Mouse (Mus musculus): ENCODE results near the gene Fgd2. TPM values are rescaled to one million over a fixed set of nuclear protein-coding genes. Genes with fewer than 3 reads are reported as not detected.
A peak's percentile ranks its signal among the peaks of the same experiment; 100 is the strongest.

The Fgd2 gene
- total RNA-seq, 2 experiments from 2014 or later, result 3.3 to 4.3 TPM

DNA sequence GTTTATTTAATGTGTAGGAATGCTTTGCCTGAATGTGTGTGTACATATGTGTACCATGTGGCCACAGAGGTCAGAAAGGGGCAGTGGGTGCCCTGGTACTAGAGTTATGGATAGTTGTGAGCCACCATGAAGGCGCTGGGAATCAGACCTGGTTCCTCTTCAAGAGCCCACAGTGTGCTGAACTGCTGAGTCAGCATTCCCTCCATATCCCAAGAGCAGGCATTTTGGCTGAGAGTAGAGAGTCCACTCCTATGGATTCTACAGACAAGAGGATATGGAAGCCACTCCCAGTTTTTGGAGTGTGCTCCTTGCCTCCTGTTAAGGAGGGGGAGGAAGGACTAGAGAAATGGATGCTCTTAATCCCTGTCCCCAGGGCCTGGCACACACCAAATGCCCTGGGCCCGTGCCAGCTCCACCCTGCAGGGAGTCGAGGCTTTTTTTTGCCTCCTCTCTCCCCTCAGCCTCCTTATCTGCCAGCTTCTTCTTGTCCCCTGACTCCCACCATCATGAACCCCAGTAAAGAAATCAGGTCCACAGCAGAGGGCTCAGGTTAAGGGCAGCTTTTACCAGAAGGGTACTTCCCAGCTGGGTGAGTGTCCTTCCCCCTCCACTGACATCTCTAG is 58.2 kb downstream of the Fgd2 start:
- ATAC-seq (replicated peaks; ENCODE audit: low FRiP score, poor library complexity, severe bottlenecking), result peak; percentile 62

DNA sequence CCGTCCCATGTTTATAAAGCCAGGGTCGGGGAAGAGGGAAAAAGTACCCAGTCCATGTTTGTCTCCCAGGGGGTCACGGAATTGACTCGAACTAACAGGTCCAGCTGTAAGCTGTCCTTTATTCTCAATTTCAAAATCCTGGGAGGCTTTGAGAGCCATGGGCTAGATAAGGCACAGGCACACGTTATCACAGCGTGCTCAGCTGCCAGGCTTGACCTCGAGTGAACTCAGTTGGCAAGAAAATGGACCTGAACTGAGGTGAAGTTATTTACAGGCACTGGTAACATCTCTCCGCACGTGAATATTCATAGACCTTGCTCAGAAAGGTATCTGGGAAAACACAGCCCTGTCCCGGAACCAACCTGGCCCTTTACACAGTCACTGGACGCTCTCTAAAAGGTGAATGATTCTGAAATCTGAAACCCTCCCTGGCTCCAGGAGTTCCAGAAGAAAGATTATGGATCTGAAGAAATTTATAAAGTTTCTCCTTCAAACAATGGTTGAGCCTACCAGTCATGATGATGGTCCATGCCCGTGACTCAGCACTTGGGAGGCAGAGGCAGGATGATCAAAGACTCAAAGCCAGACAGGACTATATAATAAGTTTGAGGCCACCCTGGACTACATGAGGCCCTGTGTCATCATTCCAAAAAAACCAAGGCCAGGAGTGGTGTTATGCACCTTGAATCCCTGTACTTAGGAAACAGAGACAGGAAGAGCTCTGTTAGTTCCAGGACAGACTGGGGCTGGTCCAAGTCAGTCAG is 59.4 kb downstream of the Fgd2 start:
- peak; percentile 83 for ATAC-seq (replicated peaks; ENCODE audit: low FRiP score, poor library complexity, severe bottlenecking)

DNA sequence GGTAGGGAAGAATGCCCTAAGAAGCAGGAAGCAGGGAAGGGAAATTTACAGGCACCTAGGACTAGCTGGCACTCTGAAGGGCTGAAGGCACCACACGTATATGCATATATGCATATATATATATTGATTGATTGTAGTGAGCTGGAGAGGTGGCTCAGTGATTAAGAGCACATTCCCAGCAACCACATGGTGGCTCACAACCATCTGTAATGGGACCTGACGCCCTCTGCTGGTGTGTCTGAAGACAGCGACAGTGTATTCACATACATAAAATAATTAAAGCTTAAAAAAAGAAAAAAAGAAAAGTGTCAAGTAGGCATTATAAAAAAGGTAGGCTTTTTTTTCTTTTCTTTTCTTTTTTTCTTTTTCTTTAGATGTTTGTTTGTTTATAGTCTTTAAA is 60.6 kb downstream of the Fgd2 start:
- no peak for ATAC-seq (replicated peaks; ENCODE audit: low FRiP score, poor library complexity, severe bottlenecking)

DNA sequence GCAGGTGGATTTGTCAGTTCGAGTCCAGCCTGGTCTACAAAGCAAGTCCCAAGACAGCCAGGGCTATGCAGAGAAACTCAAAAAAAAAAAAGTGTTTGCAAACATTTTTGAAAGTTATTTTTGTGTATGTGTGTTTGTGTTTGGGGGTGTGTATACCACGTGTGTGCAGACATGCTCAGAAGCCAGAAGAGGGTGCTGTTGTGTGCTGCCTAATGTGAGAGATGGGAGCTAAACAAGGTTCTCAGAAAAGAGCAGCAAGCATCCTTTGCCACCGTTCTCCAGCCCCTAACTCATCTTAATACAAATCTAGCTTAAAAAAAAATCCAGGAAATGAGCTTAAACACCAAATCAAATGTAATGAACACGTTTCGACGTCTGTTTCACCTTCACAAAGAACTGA is 61.6 kb downstream of the Fgd2 start:
- ATAC-seq (replicated peaks; ENCODE audit: low FRiP score, poor library complexity, severe bottlenecking), result no peak

DNA sequence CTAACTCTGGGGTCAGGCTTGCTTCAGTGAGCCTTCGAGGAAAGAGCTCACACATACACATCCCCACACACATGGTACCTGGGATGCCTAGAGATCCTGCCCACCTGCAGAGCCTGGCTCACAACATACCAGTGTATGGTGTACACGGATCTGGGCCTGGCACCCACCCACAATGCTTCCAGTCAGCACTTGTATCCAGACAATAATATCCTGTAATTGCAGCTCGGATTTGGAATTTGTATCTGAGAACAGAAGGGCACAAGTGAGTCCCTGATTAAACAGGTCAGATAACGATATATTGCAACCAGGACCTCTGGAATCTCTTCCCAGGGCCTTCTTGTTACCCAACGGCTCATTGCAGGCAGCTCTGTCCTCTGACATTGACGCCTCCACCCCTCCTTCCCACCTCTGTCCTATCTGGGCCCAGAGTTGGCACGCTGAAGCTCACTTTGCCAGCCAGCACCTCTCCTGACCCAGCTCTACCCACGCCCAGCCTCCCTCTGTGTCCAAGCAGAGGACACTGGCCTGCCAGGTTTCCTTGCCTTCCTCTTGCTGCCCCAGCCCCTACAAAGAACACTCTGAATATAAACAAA is 62.3 kb downstream of the Fgd2 start:
- no peak for ATAC-seq (replicated peaks; ENCODE audit: low FRiP score, poor library complexity, severe bottlenecking)

DNA sequence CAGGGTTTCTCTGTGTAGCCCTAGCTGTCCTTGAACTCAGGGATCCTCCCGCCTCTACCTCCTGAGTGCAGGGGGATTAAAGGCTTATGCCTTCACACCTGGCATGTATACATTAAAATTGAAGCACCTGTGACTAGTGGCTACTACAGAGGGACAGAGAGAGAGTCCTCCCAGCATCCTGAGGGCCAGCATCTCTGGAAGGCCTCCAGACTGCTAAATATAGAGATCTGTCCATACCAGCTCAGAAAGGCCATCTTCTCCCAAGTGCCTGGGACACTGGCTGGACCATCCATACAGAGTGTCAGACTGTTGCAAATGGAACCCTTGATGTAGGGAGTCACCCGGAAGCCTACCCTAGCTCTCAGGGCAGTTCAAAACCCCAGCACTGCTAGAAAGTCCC is 63.3 kb downstream of the Fgd2 start:
- ATAC-seq (replicated peaks; ENCODE audit: low FRiP score, poor library complexity, severe bottlenecking), result no peak

DNA sequence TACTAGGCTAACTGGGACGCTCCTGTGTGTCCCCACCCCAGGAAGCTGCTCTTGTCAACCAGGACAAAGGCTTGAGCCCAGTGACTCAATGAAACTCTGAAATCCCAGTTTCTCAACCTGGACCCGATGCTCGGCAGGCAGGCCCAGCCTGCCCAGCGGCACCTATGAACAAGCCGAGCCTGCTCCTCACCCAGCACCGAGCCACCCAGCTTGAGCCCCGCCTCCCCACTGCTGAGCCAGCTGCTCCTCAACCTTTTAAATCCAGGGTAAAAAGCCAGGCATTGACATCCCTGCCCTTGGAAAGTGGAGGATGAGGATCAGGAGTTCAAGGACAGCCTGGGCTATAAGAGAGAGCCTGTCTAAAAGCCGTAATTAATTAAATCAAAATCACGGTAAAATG is 64.6 kb downstream of the Fgd2 start:
- ATAC-seq (replicated peaks; ENCODE audit: low FRiP score, poor library complexity, severe bottlenecking), result no peak

DNA sequence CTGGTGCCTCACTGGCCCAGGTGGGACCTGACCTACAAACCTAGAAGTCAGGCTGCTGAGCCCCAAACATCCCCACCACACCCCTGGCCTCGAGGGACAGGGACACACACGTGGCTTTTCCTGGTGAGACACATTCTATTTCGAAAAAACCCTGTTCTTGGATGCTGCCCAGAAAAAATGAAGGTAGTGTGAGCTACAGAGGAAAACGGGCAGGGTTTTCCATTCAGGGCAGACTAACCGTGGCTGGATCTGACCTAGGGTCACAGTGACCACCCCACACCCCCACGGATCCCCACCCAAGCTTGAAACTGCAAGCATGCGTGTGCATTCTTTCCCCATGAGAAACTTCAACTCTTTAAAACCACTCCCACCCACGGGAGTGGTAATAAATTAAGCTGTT is 67.5 kb downstream of the Fgd2 start:
- no peak for ATAC-seq (replicated peaks; ENCODE audit: low FRiP score, poor library complexity, severe bottlenecking)

DNA sequence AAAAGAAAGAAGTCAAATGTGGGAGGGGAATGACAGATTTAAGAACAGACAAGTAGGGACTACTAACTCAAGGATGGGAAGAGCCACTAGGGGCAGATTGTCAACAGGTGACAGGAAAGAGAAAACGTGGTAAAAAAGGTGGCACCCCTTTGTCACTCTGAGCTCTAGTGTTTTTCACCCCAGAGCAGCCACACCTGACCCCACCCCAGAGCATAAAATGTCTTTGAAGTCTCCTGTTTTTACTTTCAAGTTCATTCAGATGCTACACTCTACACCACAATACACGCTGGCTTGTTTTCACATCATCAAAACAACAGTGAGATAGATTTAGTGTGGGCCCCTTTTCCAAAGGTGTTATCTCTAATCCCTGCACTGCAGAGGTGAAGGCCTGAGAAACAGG is 68.1 kb downstream of the Fgd2 start:
- no peak for ATAC-seq (replicated peaks; ENCODE audit: low FRiP score, poor library complexity, severe bottlenecking)

Other genes starting within 250 kb of the Fgd2 start
- gene Rab44, start 246.8 kb upstream of the Fgd2 start, total RNA-seq (2015; ENCODE audit: low replicate concordance), result 34.8 and 43.7 TPM in 2 replicates
- 31.5 and 38.7 TPM in 2 replicates for gene Rab44, start 246.8 kb upstream of the Fgd2 start, total RNA-seq (2017; ENCODE audit: low replicate concordance)
- gene Cpne5, start 122.7 kb upstream of the Fgd2 start, total RNA-seq (2015; ENCODE audit: low replicate concordance), result not detected in 2 replicates
- gene Cpne5, start 122.7 kb upstream of the Fgd2 start, total RNA-seq (2017; ENCODE audit: low replicate concordance), result 0.26 and 0.70 TPM in 2 replicates
- gene Ppil1, start 96.7 kb upstream of the Fgd2 start, total RNA-seq (2015; ENCODE audit: low replicate concordance), result 13.4 and 20.2 TPM in 2 replicates
- gene Ppil1, start 96.7 kb upstream of the Fgd2 start, total RNA-seq (2017; ENCODE audit: low replicate concordance), result 17.4 and 31.6 TPM in 2 replicates
- gene BC004004, start 92.1 kb upstream of the Fgd2 start, total RNA-seq (2015; ENCODE audit: low replicate concordance), result 19.4 and 31.1 TPM in 2 replicates
- gene BC004004, start 92.1 kb upstream of the Fgd2 start, total RNA-seq (2017; ENCODE audit: low replicate concordance), result 38.9 and 41.0 TPM in 2 replicates
- 4.0 and 5.6 TPM in 2 replicates for gene Pi16, start 43.2 kb upstream of the Fgd2 start, total RNA-seq (2015; ENCODE audit: low replicate concordance)
- gene Pi16, start 43.2 kb upstream of the Fgd2 start, total RNA-seq (2017; ENCODE audit: low replicate concordance), result 5.4 and 9.5 TPM in 2 replicates
- gene Mtch1, start 13.0 kb upstream of the Fgd2 start, total RNA-seq (2015; ENCODE audit: low replicate concordance), result 19.2 and 28.0 TPM in 2 replicates
- gene Mtch1, start 13.0 kb upstream of the Fgd2 start, total RNA-seq (2017; ENCODE audit: low replicate concordance), result 19.1 and 31.1 TPM in 2 replicates
- 342 and 357 TPM in 2 replicates for gene Pim1, start 129.8 kb downstream of the Fgd2 start, total RNA-seq (2015; ENCODE audit: low replicate concordance)
- gene Pim1, start 129.8 kb downstream of the Fgd2 start, total RNA-seq (2017; ENCODE audit: low replicate concordance), result 725 and 933 TPM in 2 replicates
- 2.9 TPM in 1 of 2 replicates, not detected in the other for gene Gm17657, start 188.7 kb downstream of the Fgd2 start, total RNA-seq (2015; ENCODE audit: low replicate concordance)
- not detected in 2 replicates for gene Gm17657, start 188.7 kb downstream of the Fgd2 start, total RNA-seq (2017; ENCODE audit: low replicate concordance)
- gene Tbc1d22b, start 188.9 kb downstream of the Fgd2 start, total RNA-seq (2015; ENCODE audit: low replicate concordance), result 3.7 and 4.4 TPM in 2 replicates
- gene Tbc1d22b, start 188.9 kb downstream of the Fgd2 start, total RNA-seq (2017; ENCODE audit: low replicate concordance), result 0.51 and 1.3 TPM in 2 replicates
- gene Tmem217, start 191.5 kb downstream of the Fgd2 start, total RNA-seq (2015; ENCODE audit: low replicate concordance), result not detected in 2 replicates
- not detected in 2 replicates for gene Tmem217, start 191.5 kb downstream of the Fgd2 start, total RNA-seq (2017; ENCODE audit: low replicate concordance)